Mouse (Mus musculus) olfactory bulb, adult 2 months (tissue): ENCODE data around the gene Ksr2. TPM values are rescaled to one million over a fixed set of nuclear protein-coding genes. Genes with fewer than 3 reads are reported as not detected.
"Not testable (repeated sequence)": the region's sequence is repeated elsewhere in the genome, so short reads cannot be mapped to it uniquely, and the experiment has no call there.

Experiments
- H3K27ac ChIP-seq: fragments of 200-500 bp; 2 replicates; pipeline ENCODE4 v1.5.1; 2012; ENCODE audit warnings: low read depth, low read length; ENCODE audit not compliant: insufficient read depth
- H3K4me1 ChIP-seq: fragments of 200-500 bp; 2 replicates; pipeline ENCODE4 v1.6.1; 2012; ENCODE audit warnings: low read length; ENCODE audit not compliant: control insufficient read depth, insufficient read depth
- H3K4me3 ChIP-seq: fragments of 200-500 bp; 2 replicates; pipeline ENCODE4 v1.5.1; 2012; ENCODE audit warnings: mild to moderate bottlenecking, low read depth, low read length, moderate library complexity; ENCODE audit not compliant: insufficient read depth
- CTCF ChIP-seq: fragments of 200-500 bp; IDR thresholded peaks from 2 replicates; pipeline ENCODE4 v1.5.1; 2012; ENCODE audit warnings: low read depth, mild to moderate bottlenecking, low read length, moderate library complexity; ENCODE audit not compliant: insufficient read depth
- POLR2A ChIP-seq: fragments of 200-500 bp; IDR thresholded peaks from 2 replicates; pipeline ENCODE4 v1.6.1; 2012; ENCODE audit warnings: mild to moderate bottlenecking, low read depth, low read length, moderate library complexity; ENCODE audit not compliant: insufficient read depth
- WGBS: fragments of 180-500 bp; shearing (Covaris S2); methylation state at CpG from one replicate; pipeline ENCODE4 v1.1.7; 2018; 5-methylcytosine and 5-hydroxymethylcytosine counted together
- polyA plus RNA-seq: library from polyadenylated mRNA; stranded (reverse); fragments of >200 nt; gene quantifications from 2 replicates; pipeline ENCODE4 v1.2.4, GENCODE M21; 2012; ENCODE audit warnings: low replicate concordance; ENCODE audit not compliant: missing spikeins, insufficient read depth, insufficient read length

Ksr2 gene
- polyA plus RNA-seq, 1 experiment: not detected

DNA sequence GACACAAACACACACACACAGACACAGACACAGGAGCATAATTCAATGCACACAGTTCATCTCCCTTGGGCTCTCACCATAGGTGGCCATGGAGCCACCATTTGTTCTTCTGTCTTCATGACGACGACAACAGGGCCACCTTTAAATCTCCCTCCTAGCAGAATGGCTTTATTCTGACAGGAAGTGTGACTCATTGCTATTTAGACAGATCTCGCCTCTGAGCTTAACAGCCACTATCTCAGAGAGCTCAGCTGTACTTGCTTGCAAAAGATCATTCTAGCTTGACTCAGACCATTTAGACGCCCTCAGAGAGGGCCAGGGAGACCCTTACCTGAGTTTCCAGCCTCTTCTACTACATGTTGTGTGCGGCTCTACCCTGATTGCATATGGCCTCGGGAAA, 175.5 kb downstream of the Ksr2 start:
- Histone ChIP-seq H3K4me3 (no peak overlapping the region), H3K4me1 (peaks cover 22% of the 10 kb centered on the region), H3K27ac (peak overlapping the region; percentile 48)
- TF ChIP-seq CTCF: no peak
- no peak for TF ChIP-seq POLR2A
- WGBS: 38% methylated on average over 6 of the region's 6 CpGs

DNA sequence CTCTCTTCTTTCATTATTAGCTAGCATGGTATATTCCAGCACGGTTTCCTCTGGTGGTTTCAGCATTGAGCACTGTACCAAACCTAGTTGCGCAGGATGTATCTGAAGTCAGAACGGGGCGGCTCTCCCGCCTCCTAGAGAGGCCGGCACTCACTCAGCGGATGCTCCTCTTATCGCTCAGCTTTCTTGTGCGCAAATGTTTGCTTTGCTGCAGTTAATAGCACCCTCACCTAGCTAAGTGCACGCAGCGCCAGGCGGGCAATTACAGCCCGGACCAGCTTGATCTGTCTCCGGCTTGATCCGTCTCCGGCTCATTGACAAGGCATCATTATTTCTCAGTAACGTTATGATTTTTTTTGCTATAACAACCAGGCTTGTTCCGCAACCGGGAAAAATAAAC, 179.5 kb downstream of the Ksr2 start:
- H3K27ac ChIP-seq: no peak overlapping the region
- peaks cover 22% of the 10 kb centered on the region for H3K4me1 ChIP-seq
- WGBS: 25% methylated on average over 19 of the region's 19 CpGs
- no peak overlapping the region for H3K4me3 ChIP-seq
- TF ChIP-seq CTCF: no peak
- TF ChIP-seq POLR2A: no peak

DNA sequence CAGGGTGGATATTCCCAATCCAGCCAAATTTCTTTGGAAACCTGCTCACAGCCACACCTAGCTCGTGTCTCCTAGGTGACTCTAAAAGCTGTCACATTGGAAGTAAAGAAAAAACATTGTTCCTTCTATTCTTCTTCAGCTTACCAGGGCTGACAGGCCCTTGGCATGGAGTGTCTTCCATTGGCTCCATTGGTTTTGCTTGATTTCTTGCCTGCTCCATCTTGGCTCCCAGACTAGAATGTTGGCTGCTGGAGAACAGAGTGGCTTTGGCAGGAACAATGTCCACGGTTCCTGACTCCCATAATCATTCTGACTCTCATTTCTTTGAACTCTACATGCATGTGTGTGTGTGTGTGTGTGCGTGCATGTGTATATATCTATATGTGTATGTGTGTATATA, 183.0 kb downstream of the Ksr2 start:
- Histone ChIP-seq H3K4me3 (no peak overlapping the region), H3K27ac (no peak overlapping the region), H3K4me1 (peaks cover 17% of the 10 kb centered on the region)
- 76% methylated on average over 3 of the region's 3 CpGs for WGBS
- TF ChIP-seq CTCF (no peak), POLR2A (no peak)

GRCm38 (mm10) chr5:117602026-117602425, 188.2 kb downstream of the Ksr2 start:
- no peak overlapping the region for H3K27ac ChIP-seq
- no peak overlapping the region for H3K4me3 ChIP-seq
- peaks cover 6% of the 10 kb centered on the region for H3K4me1 ChIP-seq
- WGBS: 62% methylated on average over 9 of the region's 9 CpGs
- TF ChIP-seq POLR2A: no peak
- TF ChIP-seq CTCF: no peak

GRCm38 (mm10) chr5:117607761-117608309, 194.0 kb downstream of the Ksr2 start:
- Histone ChIP-seq H3K4me3 (no peak overlapping the region), H3K4me1 (peaks cover 4% of the 10 kb centered on the region; the same call in 1 of the 2 replicates), H3K27ac (no peak overlapping the region)
- WGBS: 72% methylated on average over 15 of the region's 15 CpGs
- TF ChIP-seq POLR2A: no peak
- no peak for TF ChIP-seq CTCF

GRCm38 (mm10) chr5:117614331-117615024, 200.7 kb downstream of the Ksr2 start:
- peaks cover under 1% of the 10 kb centered on the region; the same call in 1 of the 2 replicates for H3K4me1 ChIP-seq
- 36% methylated on average over 5 of the region's 5 CpGs for WGBS
- no peak overlapping the region for H3K4me3 ChIP-seq
- H3K27ac ChIP-seq: no peak overlapping the region
- TF ChIP-seq CTCF (peak; percentile 68), POLR2A (no peak)

DNA sequence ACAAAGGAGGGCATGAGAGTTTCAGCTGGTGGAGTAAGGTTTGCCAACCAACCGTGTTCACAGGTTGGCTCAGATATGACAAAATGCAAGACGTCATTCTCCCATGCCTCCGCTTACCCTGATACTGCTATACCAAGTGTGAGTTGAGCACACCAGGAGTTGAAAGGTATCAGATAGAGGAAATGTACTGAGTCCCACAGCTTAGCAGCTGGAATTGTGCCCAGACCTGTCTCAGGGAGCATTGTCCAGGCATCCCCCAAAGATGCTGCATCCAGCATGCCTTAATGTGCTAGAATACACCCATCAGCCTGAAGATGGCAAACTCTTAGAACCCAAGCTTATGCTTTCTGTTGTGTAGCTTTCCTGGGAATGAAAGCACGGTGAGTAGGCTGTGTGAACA, 206.5 kb downstream of the Ksr2 start:
- WGBS: 80% methylated on average over 4 of the region's 4 CpGs
- Histone ChIP-seq H3K4me3 (no peak overlapping the region), H3K4me1 (peaks cover 11% of the 10 kb centered on the region), H3K27ac (no peak overlapping the region)
- TF ChIP-seq POLR2A (no peak), CTCF (no peak)

GRCm38 (mm10) chr5:117622221-117622620, 208.4 kb downstream of the Ksr2 start:
- no peak overlapping the region for H3K4me3 ChIP-seq
- peak overlapping the region; percentile 61; the same call in 1 of the 2 replicates for H3K27ac ChIP-seq
- H3K4me1 ChIP-seq: peaks cover 16% of the 10 kb centered on the region
- 20% methylated on average over 12 of the region's 12 CpGs for WGBS
- no peak for TF ChIP-seq POLR2A
- TF ChIP-seq CTCF: no peak

DNA sequence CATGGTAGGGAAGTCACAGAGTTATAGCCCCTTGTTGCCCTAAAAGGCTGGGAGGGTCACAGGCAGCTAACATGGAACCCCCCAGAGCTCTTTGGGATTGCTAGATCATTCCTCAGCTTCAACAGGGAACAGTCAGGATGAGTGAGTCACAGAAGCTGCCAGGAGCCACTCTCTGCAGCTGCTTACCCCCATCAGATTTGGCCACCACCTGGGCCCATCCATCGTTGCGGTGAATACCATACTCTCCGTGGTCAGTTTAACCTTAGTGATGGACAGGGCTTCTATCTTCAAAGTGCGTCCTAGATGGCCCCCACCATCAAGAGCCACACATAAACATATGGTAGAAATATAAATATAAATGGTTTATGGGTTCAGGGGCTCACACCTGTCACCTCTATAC, 209.4 kb downstream of the Ksr2 start:
- H3K27ac ChIP-seq, H3K4me3 ChIP-seq: not testable (repeated sequence)
- H3K4me1 ChIP-seq: peaks cover 19% of the 10 kb centered on the region
- 92% methylated on average over 4 of the region's 4 CpGs for WGBS

GRCm38 (mm10) chr5:117626907-117627306, 213.1 kb downstream of the Ksr2 start:
- WGBS: 40% methylated on average over 4 of the region's 4 CpGs
- peaks cover 25% of the 10 kb centered on the region for H3K4me1 ChIP-seq
- TF ChIP-seq CTCF (no peak), POLR2A (no peak)
- no peak overlapping the region for H3K27ac ChIP-seq
- no peak overlapping the region for H3K4me3 ChIP-seq
